Mouse (Mus musculus) cerebellum, adult (tissue): Measurements from ENCODE around the gene Zdhhc14.
A peak's percentile ranks its signal among the peaks of the same experiment; 100 is the strongest.

ENCODE experiments used
- ATAC-seq: cut with Nextera tagmentation; 2 replicates; pipeline ENCODE4 v1.9.2; 2017; ENCODE audit warnings: mild to moderate bottlenecking, moderate library complexity, mixed read lengths; ENCODE audit not compliant: insufficient number of reproducible peaks, low FRiP score, low TSS enrichment

The Zdhhc14 gene

DNA sequence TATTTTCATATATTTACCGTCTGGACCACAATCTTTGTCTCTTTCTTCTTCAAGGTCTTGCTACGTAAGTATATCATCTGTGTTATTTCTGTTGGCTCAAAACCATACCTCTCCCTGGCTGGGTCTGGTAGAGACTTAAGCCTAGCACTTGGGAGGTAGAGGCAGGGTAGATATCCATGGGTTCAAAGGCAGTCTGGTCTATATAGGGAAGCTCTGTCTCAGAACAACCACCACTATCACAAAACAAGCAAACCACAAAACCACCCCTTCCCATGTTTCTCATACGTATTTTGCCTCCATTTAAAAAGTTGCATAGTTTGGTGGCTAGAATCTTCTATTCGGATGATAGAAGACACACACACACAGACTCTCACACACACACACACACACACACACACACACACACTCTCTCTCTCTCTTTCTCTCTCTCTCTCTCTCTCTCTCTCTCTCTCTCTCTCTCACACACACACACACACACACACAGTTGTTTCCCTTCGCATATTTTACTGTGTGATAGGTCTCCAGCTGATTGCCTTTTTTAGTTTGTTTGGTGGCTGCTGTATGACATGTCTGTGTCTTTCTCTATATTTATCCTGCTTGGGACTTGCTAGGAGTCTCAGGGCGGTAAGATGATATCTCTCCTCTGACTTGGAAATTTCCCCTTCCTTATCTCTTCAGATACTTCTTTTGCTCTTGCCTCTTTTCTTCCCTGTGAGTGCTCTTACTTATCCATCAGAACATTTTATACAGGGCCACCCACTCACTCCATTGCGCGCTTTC is 11.8 kb downstream of the Zdhhc14 start:
- no peak for ATAC-seq

DNA sequence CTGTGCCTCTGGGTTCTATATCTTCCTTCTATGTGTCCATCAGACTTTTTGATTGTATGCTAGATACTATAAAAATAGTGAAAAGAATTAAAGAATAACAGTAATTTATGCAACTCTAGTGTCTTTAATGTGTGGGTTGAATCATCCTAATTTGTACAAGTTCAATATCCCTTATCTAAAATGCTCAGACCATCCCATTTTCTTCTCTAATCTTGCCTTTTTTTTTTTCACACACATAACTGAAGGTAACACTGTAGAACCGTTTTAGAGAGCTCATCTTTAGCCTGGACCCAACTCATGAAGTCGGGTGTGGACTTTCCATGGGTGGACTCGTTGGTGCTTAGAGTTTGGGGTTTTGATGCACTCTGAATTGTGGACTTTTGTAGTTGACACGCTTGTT is 12.6 kb downstream of the Zdhhc14 start:
- no peak for ATAC-seq

DNA sequence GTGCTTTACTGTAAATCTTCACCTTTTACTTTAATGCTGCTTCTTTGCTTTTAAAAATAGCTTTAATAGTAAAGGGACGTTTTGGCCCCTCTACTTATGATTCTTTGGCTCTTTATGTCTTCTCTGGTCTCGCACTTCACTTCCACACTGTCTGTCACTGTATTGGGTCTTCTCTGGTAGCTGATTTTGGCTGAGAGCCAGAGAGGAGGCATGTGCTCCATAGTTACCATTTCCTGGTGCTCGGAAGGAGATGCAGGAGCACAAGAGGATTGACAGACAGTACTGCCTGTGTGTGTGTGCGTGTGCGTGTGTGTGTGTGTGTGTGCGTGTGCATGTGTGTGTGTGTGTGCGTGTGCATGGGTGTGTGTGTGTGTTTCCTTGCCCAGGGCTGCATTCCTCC is 14.2 kb downstream of the Zdhhc14 start:
- ATAC-seq, result no peak

DNA sequence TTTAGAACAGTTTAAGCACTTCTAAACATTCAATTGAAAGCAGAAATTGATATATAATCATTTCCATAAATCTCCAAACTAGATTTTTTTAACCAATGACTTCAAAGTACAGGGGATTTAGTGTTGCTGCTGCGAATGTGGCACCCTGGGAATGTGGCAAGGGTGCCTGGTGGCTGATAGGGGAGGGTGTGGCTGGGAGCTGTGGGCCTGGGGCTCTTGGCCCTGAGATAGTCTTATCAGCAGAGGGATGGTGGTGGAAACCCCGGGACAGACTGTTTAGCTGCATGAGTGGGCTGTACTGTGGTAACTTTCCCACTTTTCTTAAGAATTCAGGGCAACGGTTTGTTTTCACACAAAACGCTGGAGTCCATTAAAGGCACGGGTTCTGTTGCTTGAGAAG is 14.6 kb downstream of the Zdhhc14 start:
- ATAC-seq, result no peak

DNA sequence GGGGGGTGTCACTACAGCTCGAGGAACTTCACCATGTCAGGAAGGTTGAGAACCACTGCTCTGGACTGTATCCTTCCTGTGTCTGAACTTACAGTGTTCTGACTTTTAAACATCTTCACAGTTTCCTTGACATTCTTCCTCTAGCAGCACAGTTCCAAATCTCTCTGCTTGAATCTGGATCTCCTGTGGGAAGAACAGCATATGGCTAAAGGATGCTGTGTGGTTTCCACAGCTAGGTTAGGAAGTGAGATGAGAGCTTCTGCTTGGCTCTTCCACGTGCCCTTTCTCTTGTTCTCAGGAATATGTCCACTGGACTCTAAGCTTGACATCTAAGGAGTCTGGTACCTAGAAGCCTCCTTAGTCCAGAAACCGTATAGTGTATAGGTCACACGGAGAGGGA is 15.7 kb downstream of the Zdhhc14 start:
- no peak for ATAC-seq

DNA sequence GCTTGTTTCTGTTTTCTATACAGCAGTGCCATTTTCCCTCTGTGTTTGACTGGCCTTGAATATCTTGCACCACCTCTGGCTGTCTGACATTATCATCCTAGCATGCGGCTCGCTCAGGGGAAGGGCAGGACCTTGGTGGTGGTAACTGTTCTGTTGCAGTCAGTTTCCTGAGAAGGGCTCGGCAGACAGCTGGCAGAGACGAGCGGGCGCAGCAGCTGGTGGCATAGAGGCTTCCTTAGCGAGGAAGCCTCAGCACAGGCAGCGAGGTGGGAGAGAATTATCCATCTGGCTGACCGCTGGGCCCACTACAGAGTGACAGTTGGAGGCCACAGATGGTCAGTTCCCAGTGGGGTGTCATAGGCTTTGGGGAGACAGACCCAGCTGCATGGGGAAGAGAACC is 18.2 kb downstream of the Zdhhc14 start:
- no peak for ATAC-seq

DNA sequence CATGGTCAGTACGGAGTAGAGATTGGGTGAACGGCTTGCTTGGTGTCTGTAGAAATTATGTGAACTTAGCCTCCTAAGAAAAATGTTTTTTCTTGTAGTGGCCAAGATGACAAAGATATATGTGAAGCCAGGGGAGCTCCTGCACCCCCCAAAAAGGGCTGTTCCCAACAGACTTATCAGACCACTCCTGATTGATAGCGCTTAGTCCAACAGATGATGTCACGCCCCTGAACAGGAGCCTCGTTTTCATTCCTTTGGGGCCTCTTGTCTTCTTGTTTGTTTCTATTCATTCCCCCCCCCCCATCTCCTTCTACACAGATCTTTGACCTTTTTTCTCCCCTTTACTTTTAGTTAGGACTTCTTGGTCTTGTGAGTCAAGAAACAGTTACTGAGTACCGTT is 19.4 kb downstream of the Zdhhc14 start:
- no peak for ATAC-seq

DNA sequence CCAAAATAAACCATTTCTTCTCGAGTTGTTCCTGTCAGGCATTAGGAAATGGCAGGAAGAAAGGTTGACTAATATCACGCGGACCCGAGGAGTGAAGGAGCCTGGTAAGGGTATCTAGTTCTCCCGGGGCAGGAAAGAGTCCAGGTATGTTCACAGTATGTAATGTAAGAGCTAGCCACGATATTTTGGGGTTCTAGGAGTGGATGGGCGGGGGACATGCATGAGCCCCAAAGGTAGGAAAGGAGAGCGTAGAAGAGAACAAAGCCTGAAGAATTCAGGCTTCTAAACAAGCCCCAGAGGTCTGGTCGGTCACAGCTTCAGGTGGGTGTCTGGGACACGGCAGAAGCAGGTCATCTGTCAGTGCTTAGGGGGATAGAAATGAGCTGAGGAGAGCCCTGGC is 27.1 kb downstream of the Zdhhc14 start:
- no peak for ATAC-seq

DNA sequence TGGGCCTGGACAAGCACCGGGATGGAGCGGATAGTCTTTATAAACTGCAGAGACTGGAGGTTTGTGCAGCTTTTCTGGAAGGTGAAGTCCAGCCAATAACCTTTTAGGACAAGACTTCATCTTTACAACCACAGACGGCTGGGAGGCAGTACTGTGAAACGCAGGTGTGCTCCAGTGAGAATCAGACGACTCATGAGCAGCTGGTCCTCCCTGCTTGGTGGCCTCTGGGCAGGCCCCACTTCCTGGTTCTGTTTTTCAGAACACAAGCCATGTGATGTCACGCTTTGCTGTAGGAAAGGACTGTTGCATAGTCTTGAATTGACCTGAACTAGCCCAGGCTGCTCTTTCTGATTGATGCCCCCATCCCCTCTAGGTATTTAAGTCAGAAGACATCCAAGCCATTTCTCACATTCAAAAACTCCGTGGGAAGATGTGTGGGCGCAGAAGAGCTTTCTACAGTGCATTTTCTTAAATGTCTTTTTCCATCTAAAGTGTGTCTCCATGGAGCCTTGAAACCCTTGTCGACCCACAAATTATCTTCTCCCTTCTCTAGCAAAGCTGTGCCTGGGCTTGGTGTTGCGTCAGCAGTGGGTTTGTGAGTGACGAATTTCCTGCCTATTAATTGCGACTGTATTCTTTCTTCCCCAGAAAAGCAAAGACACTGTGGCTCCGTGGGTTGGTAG is 27.7 kb downstream of the Zdhhc14 start:
- ATAC-seq, result no peak

DNA sequence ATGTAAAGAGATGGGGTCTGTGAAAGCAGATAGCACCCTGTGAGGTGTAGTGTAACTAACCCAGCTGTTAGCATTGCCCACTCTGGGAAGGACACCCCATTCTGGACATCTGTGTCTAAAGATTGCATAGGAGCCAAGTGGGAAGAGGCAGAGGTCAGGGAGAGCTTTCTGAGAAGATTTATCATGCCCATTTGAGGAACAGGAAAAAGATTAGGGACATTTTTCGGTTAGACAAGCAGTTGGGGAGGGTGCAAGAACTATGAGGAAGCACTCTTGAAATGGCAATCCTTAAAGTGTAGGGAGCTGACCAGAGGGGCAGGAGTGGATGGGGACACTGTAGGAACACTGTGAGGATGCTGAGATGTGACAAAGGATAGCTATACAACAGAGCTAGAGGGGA is 29.2 kb downstream of the Zdhhc14 start:
- ATAC-seq, result no peak

DNA sequence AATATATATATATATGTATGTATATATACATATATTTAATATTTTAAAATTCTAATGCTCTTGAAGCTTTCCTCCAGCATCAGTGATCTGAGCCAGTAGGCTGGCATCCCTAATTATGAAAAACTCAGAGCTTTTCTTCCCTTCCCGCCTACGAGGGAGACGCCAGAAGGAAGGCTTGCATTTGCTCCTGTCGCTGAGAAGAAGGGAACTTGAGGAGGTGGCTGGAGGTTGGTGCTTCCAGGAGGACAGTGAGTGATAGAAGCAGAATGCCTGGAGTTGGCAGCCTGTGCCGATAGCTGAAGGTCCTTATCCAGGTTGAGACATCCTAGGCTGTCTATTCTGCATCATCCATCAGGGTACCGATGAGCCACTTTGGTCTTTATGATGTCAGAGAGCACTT is 37.2 kb downstream of the Zdhhc14 start:
- no peak for ATAC-seq

DNA sequence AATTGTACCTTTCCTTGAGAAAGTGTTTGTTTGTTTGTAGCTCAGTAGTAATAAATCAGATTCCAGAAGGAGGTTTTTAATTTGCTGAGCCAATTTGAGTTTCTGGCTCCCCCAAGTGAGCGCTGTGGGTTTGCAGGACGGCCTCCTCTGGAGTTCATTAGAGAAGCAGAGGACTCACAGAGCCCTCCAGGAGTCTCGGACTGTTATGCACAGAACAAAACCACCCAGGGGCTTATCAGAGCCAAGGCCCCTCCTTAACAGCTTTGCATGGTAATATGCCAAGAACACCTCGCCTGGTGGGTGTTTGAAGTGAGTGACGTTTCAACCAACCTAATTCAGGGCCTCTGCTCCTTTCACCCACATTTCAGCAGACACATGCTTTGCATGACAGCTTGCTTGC is 40.5 kb downstream of the Zdhhc14 start:
- ATAC-seq, result no peak

DNA sequence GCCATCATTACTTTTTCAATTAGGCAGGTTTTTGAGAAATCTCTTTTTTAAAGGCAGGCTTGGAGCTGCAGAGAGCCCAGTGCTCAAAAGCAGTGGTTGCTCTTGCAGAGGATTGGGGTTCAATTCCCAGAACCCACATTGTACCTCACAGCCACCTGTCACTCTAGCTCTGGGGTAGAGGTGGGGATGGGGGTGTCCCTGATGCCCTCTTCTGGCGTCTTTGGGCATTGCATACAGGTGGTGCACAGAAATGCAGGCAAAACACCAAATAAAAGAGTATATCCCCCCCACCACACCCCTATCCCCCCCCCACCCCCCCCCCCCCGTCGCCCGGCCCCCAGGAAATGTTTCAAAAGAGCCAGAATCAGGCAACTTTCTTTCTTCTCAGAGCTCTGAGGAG is 43.0 kb downstream of the Zdhhc14 start:
- ATAC-seq, result no peak

DNA sequence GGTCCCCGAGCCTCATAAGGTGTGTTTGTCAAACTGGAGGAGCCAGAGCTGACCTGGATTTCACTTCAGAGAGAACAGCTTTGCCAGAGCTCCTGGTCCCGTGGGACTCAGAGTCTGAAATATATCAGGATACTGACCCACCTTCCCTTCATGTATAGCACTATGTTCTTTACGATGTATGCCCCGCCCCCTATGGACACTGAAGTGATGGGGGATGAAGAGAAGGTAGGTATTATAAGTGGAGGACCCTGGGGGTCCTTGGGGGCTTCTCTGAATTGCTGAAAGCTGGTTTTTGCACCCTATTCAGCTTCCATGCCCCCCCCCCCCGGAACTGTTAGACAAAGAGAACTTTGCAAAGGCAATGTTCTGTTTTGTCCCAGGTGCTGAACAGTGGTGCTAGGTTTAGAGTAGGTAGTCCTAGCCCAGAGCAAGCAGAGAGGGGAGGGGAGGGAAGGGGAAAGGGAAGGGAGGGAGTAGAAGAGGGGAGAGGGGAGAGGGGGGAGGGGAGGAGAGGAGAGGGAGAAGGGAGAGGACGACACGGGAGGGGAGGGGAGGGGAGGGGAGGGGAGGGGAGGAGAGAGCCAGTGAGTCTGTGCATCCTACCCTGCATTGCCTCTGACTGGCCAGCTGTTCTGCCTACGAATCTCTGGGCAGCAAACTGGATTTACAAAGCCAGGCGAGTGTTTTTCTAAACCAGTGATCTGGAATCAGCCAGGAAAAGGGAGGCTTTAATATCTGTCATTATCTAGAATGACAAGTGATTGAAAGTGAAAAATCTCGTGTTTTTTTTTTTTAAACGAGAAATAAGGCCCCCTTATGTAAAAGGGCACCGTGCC is 44.1 kb downstream of the Zdhhc14 start:
- ATAC-seq, result no peak

DNA sequence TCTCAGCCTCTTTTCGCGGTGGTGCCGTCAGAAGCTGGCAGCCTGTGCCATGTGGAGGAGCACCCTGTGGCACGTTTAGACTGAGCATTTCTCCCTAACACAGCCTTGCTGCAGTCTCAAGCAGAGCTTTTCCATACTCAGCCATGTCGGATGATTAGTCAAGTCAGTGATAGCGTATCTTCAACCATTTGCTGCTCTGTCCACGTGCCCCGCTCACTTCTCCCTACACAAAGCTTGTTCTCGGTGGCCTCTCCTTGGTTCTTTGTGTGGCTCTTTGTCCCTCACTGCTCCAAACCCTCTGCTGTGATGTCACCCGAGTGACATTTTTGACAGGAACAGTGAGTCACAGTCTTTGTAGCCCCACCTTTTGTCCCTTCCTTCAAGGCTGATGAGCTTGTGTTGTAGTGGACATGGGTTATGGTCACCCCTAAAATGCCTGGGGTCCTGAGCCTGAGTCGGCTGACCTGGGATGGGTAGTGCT is 44.8 kb downstream of the Zdhhc14 start:
- no peak for ATAC-seq

DNA sequence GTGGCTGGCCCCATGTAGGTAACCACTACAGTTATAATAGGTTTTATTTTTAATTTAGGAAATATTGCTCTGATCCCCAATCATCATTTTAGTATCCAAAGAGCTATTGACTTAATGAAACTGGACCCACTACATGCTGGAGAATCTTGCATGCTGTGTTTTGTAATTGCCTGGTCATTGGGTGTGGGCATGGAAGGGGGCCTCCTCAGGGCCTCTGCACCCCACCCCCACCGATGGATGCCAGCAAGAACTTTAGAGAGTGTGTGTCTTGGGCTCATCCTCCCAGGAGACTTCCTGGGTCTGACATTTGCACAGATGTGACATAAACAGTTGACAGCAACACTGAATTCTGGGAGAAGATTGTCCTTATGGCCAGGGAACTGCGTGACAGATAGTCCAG is 49.8 kb downstream of the Zdhhc14 start:
- ATAC-seq, result no peak

DNA sequence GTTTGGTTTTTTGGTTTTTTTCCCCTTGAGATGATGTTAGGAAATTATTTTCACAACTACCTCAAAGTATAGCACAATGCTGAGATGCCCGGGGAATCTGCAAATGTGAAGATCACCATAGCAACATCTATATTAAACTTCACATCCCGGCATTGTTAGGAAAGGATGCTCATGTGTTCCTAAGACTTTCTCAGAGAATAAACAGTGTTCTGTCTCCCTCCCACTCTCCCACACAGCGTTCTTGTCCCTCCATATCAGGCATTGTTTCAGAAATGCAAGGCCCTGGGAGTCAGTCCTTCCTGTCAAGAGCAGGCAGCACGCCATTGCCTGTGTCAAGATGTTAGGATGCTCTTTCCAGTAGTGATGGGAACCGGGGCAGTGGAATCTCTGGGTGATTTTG is 51.7 kb downstream of the Zdhhc14 start:
- no peak for ATAC-seq

DNA sequence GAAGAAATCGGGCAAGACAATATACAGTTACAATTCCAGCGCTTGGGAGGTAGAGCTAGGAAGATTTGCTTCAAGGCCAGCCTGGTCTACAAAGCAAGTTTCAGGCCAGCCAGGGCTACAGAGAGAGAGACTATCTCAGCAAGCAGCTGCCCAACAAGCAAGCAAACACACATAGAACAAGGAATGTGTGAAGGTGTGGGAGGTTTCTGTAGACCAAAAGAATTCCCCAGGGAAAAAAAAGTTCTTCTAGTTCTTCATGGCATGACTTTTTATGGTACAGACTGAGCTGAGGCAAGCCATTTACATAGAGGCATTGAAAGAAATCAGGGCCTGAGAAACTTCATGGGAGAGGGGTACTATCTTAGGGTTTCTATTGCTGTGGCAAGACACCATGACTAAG is 52.7 kb downstream of the Zdhhc14 start:
- no peak for ATAC-seq

DNA sequence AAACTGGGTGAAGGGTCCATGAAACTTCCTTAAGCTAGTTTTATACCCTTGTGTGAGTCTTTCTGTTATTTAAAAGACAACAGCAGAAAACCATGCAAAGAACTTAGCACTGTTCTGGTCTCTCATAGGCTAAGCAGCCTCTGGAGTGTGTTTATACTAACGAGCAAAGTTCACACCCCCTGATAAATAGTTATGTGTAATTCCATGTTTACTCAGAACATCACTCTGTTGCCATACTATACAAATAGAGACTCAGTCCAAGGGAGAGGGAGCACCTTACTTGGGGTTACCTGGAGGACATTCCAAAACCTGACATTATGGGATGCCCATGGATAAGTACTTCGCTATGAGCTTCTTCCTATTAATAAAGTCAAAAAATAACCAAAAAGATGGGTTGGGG is 56.2 kb downstream of the Zdhhc14 start:
- ATAC-seq, result no peak

DNA sequence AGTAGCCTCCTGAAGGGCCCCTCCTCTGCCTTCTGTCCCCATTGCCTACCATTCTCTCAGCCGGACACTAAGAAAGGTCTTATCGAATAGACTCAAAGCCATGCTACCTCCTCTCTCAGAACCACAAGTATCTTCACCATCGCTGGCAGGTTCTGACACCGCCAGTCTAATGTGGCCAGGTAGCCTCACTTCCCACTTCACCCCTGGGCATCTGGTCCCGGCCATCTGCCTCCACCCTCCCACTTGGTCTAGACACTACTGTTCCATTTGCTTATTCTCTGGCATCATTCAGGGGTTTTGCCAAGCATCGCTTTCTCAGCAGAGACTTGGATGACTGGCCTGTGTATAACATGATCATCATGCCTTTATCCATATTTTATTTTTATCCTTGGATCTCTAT is 57.1 kb downstream of the Zdhhc14 start:
- ATAC-seq, result 0 out of 2 replicates have a peak, but pooled peaks have one; percentile 21

DNA sequence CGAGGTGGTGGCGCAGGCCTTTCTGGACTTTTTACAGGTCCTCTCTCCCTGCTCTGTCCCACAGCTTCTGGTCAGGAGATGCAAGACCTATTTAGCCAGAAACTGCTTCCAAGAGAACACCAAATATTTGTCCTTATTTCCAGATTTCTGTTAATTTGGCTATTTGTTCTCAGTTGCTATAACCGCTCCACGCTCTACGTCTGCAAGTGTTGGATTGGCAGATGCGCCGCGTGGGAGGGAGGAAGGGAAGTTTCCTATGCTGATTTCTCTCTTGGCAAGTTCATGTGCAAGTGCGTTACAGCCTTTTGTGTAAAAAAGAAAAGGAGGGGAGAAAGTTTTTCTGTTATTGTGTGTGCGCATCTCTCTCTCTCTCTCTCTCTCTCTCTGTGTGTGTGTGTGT is 58.1 kb downstream of the Zdhhc14 start:
- ATAC-seq, result no peak
